Mouse (Mus musculus): Measurements from ENCODE around the gene Pheta1. TPM values are rescaled to one million over a fixed set of nuclear protein-coding genes. Genes with fewer than 3 reads are reported as not detected.

Gene Pheta1
- polyA plus RNA-seq, 1 experiment from 2014 or later, result 18.8 TPM

GRCm38 (mm10) chr5:121831002-121831601 is 17.7 kb upstream of the Pheta1 start:
- Histone ChIP-seq H3K4me3 (ENCODE audit: low read depth, low read length) (no peak overlapping the region), H3K36me3 (ENCODE audit: control insufficient read depth, insufficient read depth, low read length) (peaks cover 20% of the 10 kb centered on the region; the same call in 1 of the 2 replicates), H3K9ac (ENCODE audit: low read depth, low read length) (no peak overlapping the region), H3K4me2 (ENCODE audit: low read depth, low read length) (no peak overlapping the region), H3K27me3 (replicated peaks; ENCODE audit: control insufficient read depth, insufficient read depth, low read length) (peaks cover 13% of the 10 kb centered on the region; the same call in 1 of the 2 replicates), H3K4me1 (ENCODE audit: control insufficient read depth, insufficient read depth, low read length) (peaks cover 31% of the 10 kb centered on the region), H3K27ac (replicated peaks; ENCODE audit: low read depth, low read length) (no peak overlapping the region), H3K9me3 (ENCODE audit: control insufficient read depth, low read length) (no peaks in the 10 kb centered on the region)
- ATAC-seq (ENCODE audit: low read depth) (no peak), DNase-seq (ENCODE audit: low spot score) (no peak)
- WGBS, result 86% methylated on average over 6 of the region's 6 CpGs

- H3K9me3 ChIP-seq (ENCODE audit: control insufficient read depth, low read length), result no peaks in the 10 kb centered on the region
- ATAC-seq (ENCODE audit: low read depth), result no peak
- H3K4me1 ChIP-seq (ENCODE audit: control insufficient read depth, insufficient read depth, low read length), result peaks cover 35% of the 10 kb centered on the region
- peaks cover 6% of the 10 kb centered on the region; the same call in 1 of the 2 replicates for H3K36me3 ChIP-seq (ENCODE audit: control insufficient read depth, insufficient read depth, low read length)
- H3K9ac ChIP-seq (ENCODE audit: low read depth, low read length), result 0 out of 2 replicates have a peak overlapping the region, but pooled peaks have one; percentile 19
- 85% methylated on average over 5 of the region's 6 CpGs for WGBS
- H3K4me2 ChIP-seq (ENCODE audit: low read depth, low read length), result no peak overlapping the region
- H3K27me3 ChIP-seq (replicated peaks; ENCODE audit: control insufficient read depth, insufficient read depth, low read length), result peaks cover 13% of the 10 kb centered on the region; the same call in 1 of the 2 replicates
- H3K4me3 ChIP-seq (ENCODE audit: low read depth, low read length), result no peak overlapping the region
- DNase-seq (ENCODE audit: low spot score), result no peak
- H3K27ac ChIP-seq (replicated peaks; ENCODE audit: low read depth, low read length), result no peak overlapping the region
These were observed 16.2 kb upstream of the Pheta1 start for GRCm38 (mm10) chr5:121832376-121833155.

DNA sequence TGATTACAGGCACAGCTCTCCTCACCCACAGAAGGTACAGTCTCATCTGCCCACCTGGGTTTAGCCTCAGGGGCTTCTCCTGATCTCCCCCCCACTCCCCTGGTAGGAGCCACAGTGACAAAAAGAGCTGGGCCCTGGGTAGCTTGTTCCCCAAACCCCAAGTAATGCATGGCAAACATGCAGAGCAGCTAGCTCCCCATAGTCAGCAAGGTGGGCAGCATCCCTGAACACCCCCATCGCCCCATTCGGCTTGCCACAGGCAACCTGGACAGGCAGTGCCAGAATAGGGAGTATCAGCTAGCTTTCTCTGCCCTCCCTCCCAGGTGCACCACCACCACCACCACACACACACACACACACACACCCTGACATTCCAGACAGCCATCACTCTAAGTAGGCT is 15.6 kb upstream of the Pheta1 start:
- no peak overlapping the region for H3K9ac ChIP-seq (ENCODE audit: low read depth, low read length)
- H3K36me3 ChIP-seq (ENCODE audit: control insufficient read depth, insufficient read depth, low read length), result 0 out of 2 replicates have a peak, but pooled peaks cover under 1% of the 10 kb centered on the region
- 73% methylated on average over 2 of the region's 2 CpGs for WGBS
- no peak for DNase-seq (ENCODE audit: low spot score)
- no peak overlapping the region for H3K27ac ChIP-seq (replicated peaks; ENCODE audit: low read depth, low read length)
- peaks cover 41% of the 10 kb centered on the region for H3K4me1 ChIP-seq (ENCODE audit: control insufficient read depth, insufficient read depth, low read length)
- peak overlapping the region; percentile 8; the same call in 1 of the 2 replicates for H3K4me2 ChIP-seq (ENCODE audit: low read depth, low read length)
- H3K9me3 ChIP-seq (ENCODE audit: control insufficient read depth, low read length), result no peaks in the 10 kb centered on the region
- no peak for ATAC-seq (ENCODE audit: low read depth)
- peaks cover 12% of the 10 kb centered on the region; the same call in 1 of the 2 replicates for H3K27me3 ChIP-seq (replicated peaks; ENCODE audit: control insufficient read depth, insufficient read depth, low read length)
- H3K4me3 ChIP-seq (ENCODE audit: low read depth, low read length), result no peak overlapping the region

DNA sequence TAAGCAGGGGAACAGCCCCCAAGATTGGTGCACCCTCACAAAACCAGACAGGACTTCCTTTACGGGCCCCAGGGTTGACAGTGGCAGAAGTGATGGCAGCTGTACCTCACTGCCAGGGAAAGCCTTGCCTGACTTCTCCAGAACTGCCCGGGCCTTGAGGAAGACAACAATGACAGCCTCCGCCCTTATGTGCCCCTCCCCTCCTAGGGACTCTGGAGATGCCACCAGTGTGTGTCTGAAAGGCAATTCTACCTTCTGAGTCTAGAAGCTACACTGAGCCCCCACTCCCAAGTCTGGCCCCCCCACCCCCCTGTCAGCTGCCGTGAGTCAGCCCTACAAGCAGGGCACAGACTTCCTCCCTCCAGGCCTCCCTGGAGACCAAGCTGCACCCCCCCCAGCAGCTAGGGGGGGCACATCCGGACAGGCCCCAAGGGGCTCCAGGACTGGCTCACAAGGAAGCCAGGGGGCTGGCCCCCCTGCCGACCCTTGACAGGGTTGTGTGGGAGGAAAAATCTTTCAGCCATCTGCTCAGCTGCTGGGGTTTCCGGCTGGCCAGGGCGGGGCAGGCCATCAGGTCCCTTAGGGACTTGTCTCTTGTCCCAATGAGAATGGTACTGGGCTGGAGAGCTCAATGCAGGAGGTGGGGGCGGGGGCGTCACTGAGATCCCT is 15.1 kb upstream of the Pheta1 start:
- no peaks in the 10 kb centered on the region for H3K36me3 ChIP-seq (ENCODE audit: control insufficient read depth, insufficient read depth, low read length)
- peaks cover 40% of the 10 kb centered on the region for H3K4me1 ChIP-seq (ENCODE audit: control insufficient read depth, insufficient read depth, low read length)
- peak overlapping the region; percentile 91 for H3K4me2 ChIP-seq (ENCODE audit: low read depth, low read length)
- H3K9ac ChIP-seq (ENCODE audit: low read depth, low read length), result no peak overlapping the region
- no peak overlapping the region for H3K27ac ChIP-seq (replicated peaks; ENCODE audit: low read depth, low read length)
- 43% methylated on average over 9 of the region's 10 CpGs for WGBS
- H3K27me3 ChIP-seq (replicated peaks; ENCODE audit: control insufficient read depth, insufficient read depth, low read length), result peaks cover 6% of the 10 kb centered on the region; the same call in 1 of the 2 replicates
- no peak overlapping the region for H3K4me3 ChIP-seq (ENCODE audit: low read depth, low read length)
- ATAC-seq (ENCODE audit: low read depth) (no peak), DNase-seq (ENCODE audit: low spot score) (peak; percentile 54)
- H3K9me3 ChIP-seq (ENCODE audit: control insufficient read depth, low read length), result no peaks in the 10 kb centered on the region

- no peaks in the 10 kb centered on the region for H3K36me3 ChIP-seq (ENCODE audit: control insufficient read depth, insufficient read depth, low read length)
- no peak for ATAC-seq (ENCODE audit: low read depth)
- H3K4me2 ChIP-seq (ENCODE audit: low read depth, low read length), result peak overlapping the region; percentile 91
- no peaks in the 10 kb centered on the region for H3K9me3 ChIP-seq (ENCODE audit: control insufficient read depth, low read length)
- H3K4me3 ChIP-seq (ENCODE audit: low read depth, low read length), result no peak overlapping the region
- no peak for DNase-seq (ENCODE audit: low spot score)
- WGBS, result 74% methylated on average over 7 of the region's 7 CpGs
- no peak overlapping the region for H3K27ac ChIP-seq (replicated peaks; ENCODE audit: low read depth, low read length)
- H3K27me3 ChIP-seq (replicated peaks; ENCODE audit: control insufficient read depth, insufficient read depth, low read length), result peaks cover 6% of the 10 kb centered on the region; the same call in 1 of the 2 replicates
- H3K9ac ChIP-seq (ENCODE audit: low read depth, low read length), result no peak overlapping the region
- peaks cover 38% of the 10 kb centered on the region for H3K4me1 ChIP-seq (ENCODE audit: control insufficient read depth, insufficient read depth, low read length)
These were observed 14.6 kb upstream of the Pheta1 start for GRCm38 (mm10) chr5:121834241-121834606.

DNA sequence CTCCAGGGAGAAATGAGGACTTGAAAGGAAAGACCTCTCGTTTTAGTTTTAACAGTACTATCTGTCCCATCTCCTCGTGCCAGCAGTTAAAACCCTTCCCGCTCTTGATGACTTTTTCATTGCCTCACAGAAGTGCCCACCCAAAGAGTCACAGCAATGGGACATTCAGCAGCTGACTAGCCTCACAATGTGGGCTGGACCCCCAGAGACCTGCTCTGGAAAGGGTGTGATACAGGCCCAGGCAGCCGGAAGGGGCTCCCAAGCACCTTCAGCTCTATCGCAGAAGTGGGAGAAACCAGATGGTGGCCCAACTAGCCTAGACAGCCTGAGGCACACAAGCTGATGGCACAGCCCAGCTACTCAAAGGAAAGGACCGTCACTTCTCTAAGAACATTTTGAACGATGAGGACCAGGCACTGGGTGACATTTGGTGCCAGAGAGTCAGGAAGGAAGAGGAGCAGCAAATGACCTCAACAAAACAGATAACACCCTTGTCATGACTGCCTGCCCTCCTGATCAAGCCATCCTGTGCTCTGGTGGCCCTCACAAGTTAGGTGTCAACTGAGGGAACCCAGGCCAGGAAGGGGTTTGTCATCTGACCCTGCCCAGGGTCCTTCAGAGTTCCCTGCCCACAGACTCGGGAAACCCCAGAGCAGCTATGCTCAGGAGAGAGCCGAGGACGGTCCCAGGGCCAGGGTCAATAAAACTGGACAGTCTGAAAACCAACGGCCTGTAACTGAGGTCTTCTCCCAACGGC is 13.6 kb upstream of the Pheta1 start:
- Histone ChIP-seq H3K27ac (replicated peaks; ENCODE audit: low read depth, low read length) (no peak overlapping the region), H3K36me3 (ENCODE audit: control insufficient read depth, insufficient read depth, low read length) (no peaks in the 10 kb centered on the region), H3K9me3 (ENCODE audit: control insufficient read depth, low read length) (no peaks in the 10 kb centered on the region), H3K27me3 (replicated peaks; ENCODE audit: control insufficient read depth, insufficient read depth, low read length) (0 out of 2 replicates have a peak, but pooled peaks cover 7% of the 10 kb centered on the region), H3K4me3 (ENCODE audit: low read depth, low read length) (peak overlapping the region; percentile 81), H3K9ac (ENCODE audit: low read depth, low read length) (peak overlapping the region; percentile 79), H3K4me2 (ENCODE audit: low read depth, low read length) (peak overlapping the region; percentile 91), H3K4me1 (ENCODE audit: control insufficient read depth, insufficient read depth, low read length) (peaks cover 37% of the 10 kb centered on the region)
- ATAC-seq (ENCODE audit: low read depth) (no peak), DNase-seq (ENCODE audit: low spot score) (no peak)
- 42% methylated on average over 12 of the region's 12 CpGs for WGBS

DNA sequence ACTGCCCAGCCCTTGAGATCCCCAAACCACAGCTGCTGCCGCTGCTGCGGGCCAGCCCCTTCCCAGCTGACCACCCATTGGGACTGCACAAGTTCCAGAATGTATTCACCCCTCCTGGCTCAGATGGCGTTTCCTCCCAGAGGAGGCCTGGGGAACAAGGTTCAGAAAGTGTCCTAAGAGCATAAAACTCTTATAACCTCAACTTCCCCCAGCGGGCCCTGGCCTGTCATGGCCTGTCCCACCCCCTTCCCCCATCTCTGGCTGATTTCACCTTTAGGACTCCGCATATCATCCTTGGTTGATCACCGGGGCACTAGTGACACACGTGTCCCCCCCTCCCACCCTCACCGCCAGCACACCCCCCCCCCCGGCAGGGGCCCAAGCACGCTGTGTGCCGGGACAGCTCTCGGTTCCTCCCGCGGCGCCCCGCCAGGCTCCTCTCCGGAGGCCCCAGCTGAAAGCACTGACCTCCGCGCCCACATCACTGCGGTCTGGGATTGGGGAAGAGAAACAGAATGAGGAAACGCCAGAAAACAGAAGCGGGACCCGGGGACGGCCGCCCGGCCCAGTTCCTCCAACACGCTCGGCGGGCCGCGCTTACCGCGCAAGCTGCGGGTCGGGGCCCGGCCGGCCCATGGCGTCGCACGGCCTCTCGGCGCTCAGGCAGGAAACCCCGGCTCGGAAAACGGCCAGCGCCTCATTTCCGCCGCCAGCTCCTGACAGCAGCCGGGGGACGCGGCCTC is 12.7 kb upstream of the Pheta1 start:
- no peaks in the 10 kb centered on the region for H3K36me3 ChIP-seq (ENCODE audit: control insufficient read depth, insufficient read depth, low read length)
- H3K27ac ChIP-seq (replicated peaks; ENCODE audit: low read depth, low read length), result peak overlapping the region; percentile 72
- peaks cover 37% of the 10 kb centered on the region for H3K4me1 ChIP-seq (ENCODE audit: control insufficient read depth, insufficient read depth, low read length)
- 0 out of 2 replicates have a peak, but pooled peaks cover 7% of the 10 kb centered on the region for H3K27me3 ChIP-seq (replicated peaks; ENCODE audit: control insufficient read depth, insufficient read depth, low read length)
- WGBS, result under 1% methylated on average over 40 of the region's 51 CpGs
- H3K4me2 ChIP-seq (ENCODE audit: low read depth, low read length), result peak overlapping the region; percentile 91
- ATAC-seq (ENCODE audit: low read depth) (peak; percentile 0; the same call in 1 of the 2 replicates), DNase-seq (ENCODE audit: low spot score) (no peak)
- H3K9me3 ChIP-seq (ENCODE audit: control insufficient read depth, low read length), result no peaks in the 10 kb centered on the region
- peak overlapping the region; percentile 79 for H3K9ac ChIP-seq (ENCODE audit: low read depth, low read length)
- H3K4me3 ChIP-seq (ENCODE audit: low read depth, low read length), result peak overlapping the region; percentile 81

Measured in embryonic facial prominence, embryonic 14.5 days (tissue).